Mouse (Mus musculus) CH12.LX (cell line): ENCODE results near the gene Ddx39. TPM values are rescaled to one million over a fixed set of nuclear protein-coding genes. Genes with fewer than 3 reads are reported as not detected.
A peak's percentile ranks its signal among the peaks of the same experiment; 100 is the strongest.

Experiments used
- DNase-seq: peaks from one replicate; pipeline ENCODE4 v3.0.0-alpha.2; 2013; ENCODE audit errors: extremely low read depth
- H3K27ac ChIP-seq: 2 replicates; pipeline ENCODE4 v1.5.1; 2012; ENCODE audit warnings: low read depth, mild to moderate bottlenecking, control low read depth, moderate library complexity; ENCODE audit not compliant: insufficient read depth
- H3K27me3 ChIP-seq: replicated peaks from 2 replicates; pipeline ENCODE3; 2012; ENCODE audit warnings: inconsistent platforms
- H3K36me3 ChIP-seq, 2 experiments: replicated peaks in 1 of 2; 2 replicates each; pipeline versions ENCODE3 to v1.6.1; 2012; ENCODE audit warnings: inconsistent platforms in 1 of 2, low read length in 1 of 2, mild to moderate bottlenecking in 1 of 2, mixed read lengths in 1 of 2, moderate library complexity in 1 of 2; ENCODE audit not compliant: control insufficient read depth in 1 of 2, insufficient read depth in 1 of 2
- H3K4me1 ChIP-seq, 2 experiments: 2 replicates each; pipeline ENCODE4 v1.6.1; 2012; ENCODE audit warnings: inconsistent platforms in 1 of 2, moderate library complexity in 1 of 2; ENCODE audit not compliant: insufficient read depth in 2 of 2, control insufficient read depth in 1 of 2
- H3K4me2 ChIP-seq: 2 replicates; pipeline ENCODE4 v1.6.1; 2012; ENCODE audit warnings: low read depth, mild to moderate bottlenecking, control low read depth; ENCODE audit not compliant: poor library complexity, insufficient read depth, severe bottlenecking
- H3K4me3 ChIP-seq, 3 experiments: fragments of 150-350 bp in 1 of 3; sonication (generic) in 1 of 3; replicated peaks in 1 of 3; 2 replicates each; pipeline versions ENCODE3 to v1.5.1; 2011 to 2012; ENCODE audit warnings: low read depth in 2 of 3, low read length in 2 of 3, mild to moderate bottlenecking in 2 of 3, moderate library complexity in 2 of 3, control low read depth in 1 of 3, improper control_type of control experiment in 1 of 3, inconsistent platforms in 1 of 3, mixed read lengths in 1 of 3; ENCODE audit not compliant: poor library complexity in 1 of 3
- H3K79me2 ChIP-seq: replicated peaks from 2 replicates; pipeline ENCODE4 v1.6.1; 2012; ENCODE audit warnings: mild to moderate bottlenecking, moderate library complexity; ENCODE audit not compliant: control insufficient read depth, poor library complexity, insufficient read depth, severe bottlenecking; ENCODE audit errors: extremely low read depth
- H3K9ac ChIP-seq: 2 replicates; pipeline ENCODE4 v1.6.1; 2012; ENCODE audit warnings: low read depth, mild to moderate bottlenecking, control low read depth, moderate library complexity; ENCODE audit not compliant: insufficient read depth
- H3K9me3 ChIP-seq: replicated peaks from 2 replicates; pipeline ENCODE3; 2012; ENCODE audit warnings: low read length, inconsistent platforms, mixed read lengths
- BHLHE40 ChIP-seq: IDR thresholded peaks from 2 replicates; pipeline ENCODE4 v1.6.1; 2011; ENCODE audit warnings: mild to moderate bottlenecking, low read depth, low read length, improper control_type of control experiment
- CHD1 ChIP-seq: IDR thresholded peaks from 2 replicates; pipeline ENCODE4 v1.6.1; 2012; ENCODE audit warnings: low read depth, low read length, improper control_type of control experiment, inconsistent platforms
- CHD2 ChIP-seq: IDR thresholded peaks from 2 replicates; pipeline ENCODE4 v1.6.1; 2011; ENCODE audit warnings: low read length, improper control_type of control experiment
- ELF1 ChIP-seq: IDR thresholded peaks from 2 replicates; pipeline ENCODE4 v1.6.1; 2014; ENCODE audit warnings: low read depth, mild to moderate bottlenecking, inconsistent platforms, low read length, improper control_type of control experiment
- EP300 ChIP-seq: IDR thresholded peaks from 2 replicates; pipeline ENCODE4 v1.6.1; 2011; ENCODE audit warnings: low read length, improper control_type of control experiment
- ETS1 ChIP-seq: conservative IDR thresholded peaks from 2 replicates; pipeline ENCODE4 v1.6.1; 2012; ENCODE audit warnings: low read depth, mild to moderate bottlenecking, inconsistent platforms, low read length, improper control_type of control experiment, moderate library complexity
- GABPA ChIP-seq: IDR thresholded peaks from 2 replicates; pipeline ENCODE4 v1.6.1; 2012; ENCODE audit warnings: low read depth, low read length, improper control_type of control experiment, inconsistent platforms; ENCODE audit not compliant: insufficient replicate concordance
- HCFC1 ChIP-seq: IDR thresholded peaks from 2 replicates; pipeline ENCODE4 v1.6.1; 2012; ENCODE audit warnings: low read depth, mild to moderate bottlenecking, inconsistent platforms, low read length, improper control_type of control experiment
- IRF4 ChIP-seq: IDR thresholded peaks from 2 replicates; pipeline ENCODE4 v1.6.1; 2014; ENCODE audit warnings: low read depth, mild to moderate bottlenecking, inconsistent platforms, low read length, improper control_type of control experiment
- JUND ChIP-seq: conservative IDR thresholded peaks from 2 replicates; pipeline ENCODE4 v1.6.1; 2011; ENCODE audit warnings: low read depth, low read length, improper control_type of control experiment
- KAT2A ChIP-seq: IDR thresholded peaks from 2 replicates; pipeline ENCODE4 v1.6.1; 2012; ENCODE audit warnings: low read length, improper control_type of control experiment, inconsistent platforms; ENCODE audit not compliant: insufficient replicate concordance
- MAFK ChIP-seq: IDR thresholded peaks from 2 replicates; pipeline ENCODE4 v1.6.1; 2011; ENCODE audit warnings: low read length, improper control_type of control experiment; ENCODE audit not compliant: insufficient replicate concordance
- MAX ChIP-seq: IDR thresholded peaks from 2 replicates; pipeline ENCODE4 v1.6.1; 2011; ENCODE audit warnings: low read length, improper control_type of control experiment
- MAZ ChIP-seq: IDR thresholded peaks from 2 replicates; pipeline ENCODE4 v1.6.1; 2012; ENCODE audit warnings: low read depth, mild to moderate bottlenecking, inconsistent platforms, low read length, improper control_type of control experiment, moderate library complexity
- MXI1 ChIP-seq: IDR thresholded peaks from 2 replicates; pipeline ENCODE4 v1.6.1; 2011; ENCODE audit warnings: mild to moderate bottlenecking, low read depth, low read length, improper control_type of control experiment
- MYC ChIP-seq: IDR thresholded peaks from 2 replicates; pipeline ENCODE4 v1.6.1; 2011; ENCODE audit warnings: low read depth, mild to moderate bottlenecking, improper control_type of control experiment, low read length
- NELFE ChIP-seq: IDR thresholded peaks from 2 replicates; pipeline ENCODE4 v1.6.1; 2011; ENCODE audit warnings: low read depth, low read length, improper control_type of control experiment
- NRF1 ChIP-seq: IDR thresholded peaks from 2 replicates; pipeline ENCODE4 v1.6.1; 2014; ENCODE audit warnings: low read depth, mild to moderate bottlenecking, inconsistent platforms, low read length, improper control_type of control experiment, moderate library complexity
- POLR2AphosphoS2 ChIP-seq: IDR thresholded peaks from 2 replicates; pipeline ENCODE4 v1.6.1; 2011; ENCODE audit warnings: low read depth, low read length, improper control_type of control experiment
- RCOR1 ChIP-seq: conservative IDR thresholded peaks from 2 replicates; pipeline ENCODE4 v1.6.1; 2012; ENCODE audit warnings: low read depth, mild to moderate bottlenecking, inconsistent platforms, low read length, improper control_type of control experiment
- SIN3A ChIP-seq: IDR thresholded peaks from 2 replicates; pipeline ENCODE4 v1.6.1; 2012; ENCODE audit warnings: low read length, improper control_type of control experiment, inconsistent platforms
- SMC3 ChIP-seq: IDR thresholded peaks from 2 replicates; pipeline ENCODE4 v1.6.1; 2011; ENCODE audit warnings: low read depth, low read length, improper control_type of control experiment
- TBP ChIP-seq: conservative IDR thresholded peaks from 2 replicates; pipeline ENCODE4 v1.6.1; 2011; ENCODE audit warnings: low read depth, low read length, improper control_type of control experiment
- TCF12 ChIP-seq: IDR thresholded peaks from 2 replicates; pipeline ENCODE4 v1.6.1; 2014; ENCODE audit warnings: low read depth, mild to moderate bottlenecking, inconsistent platforms, low read length, improper control_type of control experiment
- UBTF ChIP-seq: IDR thresholded peaks from 2 replicates; pipeline ENCODE4 v1.6.1; 2012; ENCODE audit warnings: low read depth, mild to moderate bottlenecking, inconsistent platforms, low read length, improper control_type of control experiment, moderate library complexity
- ZKSCAN1 ChIP-seq: IDR thresholded peaks from 2 replicates; pipeline ENCODE4 v1.6.1; 2012; ENCODE audit warnings: low read depth, inconsistent platforms, low read length, improper control_type of control experiment, borderline replicate concordance
- ZMIZ1 ChIP-seq: IDR thresholded peaks from 2 replicates; pipeline ENCODE4 v1.6.1; 2012; ENCODE audit warnings: low read depth, mild to moderate bottlenecking, inconsistent platforms, low read length, improper control_type of control experiment
- ZNF384 ChIP-seq: IDR thresholded peaks from 2 replicates; pipeline ENCODE4 v1.6.1; 2012; ENCODE audit warnings: low read depth, low read length, improper control_type of control experiment, inconsistent platforms
- dilution Hi-C: fragments of 300-500 bp; cut with MboI; formaldehyde crosslinking; loops from 2 replicates; pipeline ENCODE4 v1.14.3; 2020; ENCODE audit warnings: low sequenced_read_pairs; ENCODE audit not compliant: extremely low pct_unique_long_range_greater_than_20kb, extremely low pct_ligation_motif_present
- in situ Hi-C: fragments of 300-500 bp; cut with MboI; formaldehyde crosslinking; loops from 3 replicates; pipeline ENCODE4 v1.14.3; 2019; ENCODE audit warnings: low sequenced_read_pairs, low pct_ligation_motif_present, low pct_unique_long_range_greater_than_20kb, mixed read lengths
- polyA plus RNA-seq: library from polyadenylated mRNA; unstranded; fragments of >175 nt; gene quantifications from 2 replicates; pipeline ENCODE4 v1.2.1, GENCODE M21; 2012; ENCODE audit warnings: low read depth; ENCODE audit not compliant: insufficient read length
- total RNA-seq, 2 experiments: library from RNA; depleted of rRNA; stranded (reverse); fragments of 300-350 nt in 1 of 2; fragments of >200 nt in 1 of 2; gene quantifications; 2 replicates each; pipeline ENCODE4 v1.2.3; 2012 to 2014

Gene Ddx39
- total and polyA plus RNA-seq, 3 experiments, result 194 to 339 (median 231) TPM

DNA sequence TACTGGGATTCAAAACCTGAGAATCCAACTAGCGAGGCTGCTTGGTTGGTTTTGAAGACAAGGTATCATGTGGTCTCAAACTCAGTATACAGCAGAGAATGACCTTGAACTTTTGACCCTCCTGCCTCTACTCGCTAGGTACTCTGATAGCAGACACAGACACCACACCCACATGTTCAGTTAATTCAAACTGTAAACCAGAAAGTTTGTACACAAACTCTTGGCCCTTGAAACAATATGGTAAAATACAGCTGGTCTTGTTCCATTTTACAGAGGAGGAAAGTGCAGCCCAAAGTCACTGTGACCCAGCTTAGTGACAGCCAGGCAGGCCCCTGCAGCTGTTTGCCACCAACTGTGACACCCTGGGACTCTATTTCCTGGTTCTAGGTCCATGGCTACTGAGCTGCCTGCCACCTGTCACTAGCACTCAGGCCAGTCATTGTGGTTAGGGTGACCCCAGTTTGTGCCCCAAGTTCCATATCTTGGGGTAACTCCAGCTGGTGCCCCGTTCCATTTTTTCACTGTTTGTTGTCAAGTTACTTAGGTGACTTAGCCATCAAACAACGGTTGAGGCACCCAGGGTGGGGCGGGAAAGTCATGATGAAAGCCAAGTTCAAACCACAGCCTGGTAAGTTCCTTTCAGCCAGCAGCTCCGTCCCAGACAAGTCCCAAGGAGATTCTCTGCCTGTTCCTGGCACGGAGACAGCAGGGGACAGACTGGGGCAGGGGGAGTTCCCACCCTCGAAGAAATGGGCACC is 24.9 kb downstream of the Ddx39 start:
- peaks cover 0 to 2% of the 10 kb centered on the region in 2 experiments for H3K36me3 ChIP-seq
- DNase-seq, result peak; percentile 64
- peak overlapping the region; percentile 77 for H3K9ac ChIP-seq
- H3K4me3 ChIP-seq, result peak overlapping the region in 2 of 3 experiments; percentile 37 to 44
- H3K4me1 ChIP-seq, result peaks cover 11 to 61% of the 10 kb centered on the region in 2 experiments
- H3K27ac ChIP-seq, result peak overlapping the region; percentile 55
- no peaks in the 10 kb centered on the region for H3K27me3 ChIP-seq
- H3K79me2 ChIP-seq, result peaks cover 13% of the 10 kb centered on the region
- in situ Hi-C loops (loop anchor here (5.0 kb wide), 1 partner anchor 157 kb away; no protein-coding TSS in a partner anchor), dilution Hi-C loops (no loop called here)
- H3K4me2 ChIP-seq, result peak overlapping the region; percentile 71
- H3K9me3 ChIP-seq, result peaks cover 19% of the 10 kb centered on the region
- TF ChIP-seq MYC (peak; percentile 62; the same call in 1 of the 2 replicates), GABPA (no peak), ZMIZ1 (peak; percentile 82), TBP (peak; percentile 33; the same call in 1 of the 2 replicates), CHD2 (peak; percentile 62), RCOR1 (peak; percentile 66; the same call in 1 of the 2 replicates), CHD1 (peak; percentile 79; the same call in 1 of the 2 replicates), EP300 (peak; percentile 61), MXI1 (peak; percentile 49), ZNF384 (no peak), MAX (peak; percentile 60), HCFC1 (peak; percentile 21; the same call in 1 of the 2 replicates), ETS1 (peak; percentile 61), MAZ (0 out of 2 replicates have a peak, but pooled peaks have one; percentile 56), BHLHE40 (peak; percentile 8; the same call in 1 of the 2 replicates), IRF4 (peak; percentile 39; the same call in 1 of the 2 replicates), POLR2AphosphoS2 (0 out of 2 replicates have a peak, but pooled peaks have one; percentile 42), UBTF (0 out of 2 replicates have a peak, but pooled peaks have one; percentile 40), NRF1 (0 out of 2 replicates have a peak, but pooled peaks have one; percentile 15), JUND (no peak), TCF12 (peak; percentile 80), ZKSCAN1 (no peak), NELFE (0 out of 2 replicates have a peak, but pooled peaks have one; percentile 40), ELF1 (peak; percentile 78; the same call in 1 of the 2 replicates), SMC3 (no peak), KAT2A (no peak), SIN3A (peak; percentile 94), MAFK (0 out of 2 replicates have a peak, but pooled peaks have one; percentile 23)
